Comparison of ENCODE assay signal across 9 mouse cellular contexts in the genomic region with DNA sequence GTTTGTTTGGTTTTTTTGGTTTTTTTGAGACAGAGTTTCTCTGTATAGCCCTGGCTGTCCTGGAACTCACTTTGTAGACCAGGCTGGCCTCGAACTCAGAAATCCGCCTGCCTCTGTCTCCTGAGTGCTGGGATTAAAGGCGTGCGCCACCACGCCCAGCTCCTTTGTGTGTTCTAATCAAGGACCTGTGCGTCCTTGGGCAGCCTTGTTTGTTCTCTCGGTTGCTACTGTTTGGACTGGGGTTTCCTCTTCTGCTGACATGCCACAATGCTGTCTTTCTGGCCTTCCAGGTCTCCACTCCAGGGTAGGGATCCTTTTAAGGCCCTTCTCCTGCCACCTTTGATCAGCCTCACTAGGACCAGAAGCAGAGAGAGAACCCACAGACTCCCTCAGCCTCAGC. TPM values are rescaled to one million over a fixed set of nuclear protein-coding genes. Genes with fewer than 3 reads are reported as not detected.
"Had no signal": no experiment of that assay in that cellular context is flagged by ENCODE, and none has a peak within 500 bp of the region (broad histone marks: within the 10 kb centered on the region; RNA-seq: fewer than 3 reads in every experiment).

No protein-coding gene starts in this region.

RNA-seq across cellular contexts. Expression of gene Cdc42ep1, which starts 4.4 kb away (rescaled TPM):
- polyA plus RNA-seq: macrophage had no signal

RNA-seq across cellular contexts. Expression of gene Lgals2, which starts 8.5 kb away (rescaled TPM):
- total RNA-seq: layer of hippocampus, postnatal 25 days; left cerebral cortex, adult 2 months; left cerebral cortex, postnatal 14 days had no signal
- polyA plus RNA-seq: limb, embryonic 10.5 days; macrophage; midbrain, embryonic 12.5 days; midbrain, embryonic 16.5 days; neural tube, embryonic 14.5 days had no signal

RNA-seq across cellular contexts. Expression of gene Card10, which starts 44.0 kb away (rescaled TPM):
- polyA plus RNA-seq: macrophage had no signal

RNA-seq across cellular contexts. Expression of gene Gm49510, which starts 52.7 kb away (rescaled TPM):
- total RNA-seq: layer of hippocampus, postnatal 25 days; left cerebral cortex, adult 2 months had no signal
- polyA plus RNA-seq: macrophage; midbrain, embryonic 16.5 days; testis, adult 2 months had no signal
